Mouse (Mus musculus): ENCODE results near the gene Ets1.

Ets1 gene

DNA sequence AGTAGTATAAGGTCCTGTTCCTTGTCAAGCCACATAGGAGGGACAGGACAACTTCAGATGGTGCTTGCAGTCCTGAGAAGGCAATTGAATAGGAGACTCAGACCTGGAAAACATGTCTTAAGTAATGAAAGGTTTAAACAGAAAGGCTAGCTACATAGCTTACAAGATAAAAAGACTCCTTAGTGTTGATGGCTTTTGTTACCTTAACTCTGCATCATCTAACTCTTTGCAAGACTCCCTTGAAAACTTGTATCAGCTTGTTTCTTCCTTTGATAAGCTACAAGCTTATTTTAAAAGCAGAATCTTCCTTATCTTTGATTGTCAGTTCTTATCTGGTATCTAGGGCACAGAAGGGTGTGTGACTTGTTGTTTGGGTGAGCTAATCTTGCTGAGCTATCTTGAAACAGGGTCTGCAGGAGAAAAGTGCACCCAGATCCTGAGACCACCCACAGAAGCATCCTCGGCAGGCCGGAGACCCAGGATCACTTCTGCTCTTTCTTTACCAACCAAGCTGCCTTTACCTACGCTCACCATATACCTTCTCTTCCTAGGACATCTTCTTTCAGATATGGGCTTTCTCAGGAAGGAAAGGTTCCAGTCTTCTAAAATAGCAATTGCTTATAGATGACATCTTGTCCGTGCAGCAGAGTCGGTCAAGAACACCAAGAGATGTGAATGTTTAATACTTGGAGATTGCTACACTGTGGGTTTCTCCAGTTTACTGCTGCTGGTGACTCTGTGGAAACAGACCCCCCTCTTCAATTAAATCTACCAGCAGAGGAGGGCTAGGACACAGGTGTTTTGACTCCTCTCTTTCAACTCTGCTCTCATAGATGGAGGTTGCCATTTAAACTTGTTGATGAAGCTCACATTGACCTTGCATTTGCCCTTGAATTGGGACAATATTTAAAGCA lies 19.2 kb upstream of the Ets1 start:
- no peak for DNase-seq

DNA sequence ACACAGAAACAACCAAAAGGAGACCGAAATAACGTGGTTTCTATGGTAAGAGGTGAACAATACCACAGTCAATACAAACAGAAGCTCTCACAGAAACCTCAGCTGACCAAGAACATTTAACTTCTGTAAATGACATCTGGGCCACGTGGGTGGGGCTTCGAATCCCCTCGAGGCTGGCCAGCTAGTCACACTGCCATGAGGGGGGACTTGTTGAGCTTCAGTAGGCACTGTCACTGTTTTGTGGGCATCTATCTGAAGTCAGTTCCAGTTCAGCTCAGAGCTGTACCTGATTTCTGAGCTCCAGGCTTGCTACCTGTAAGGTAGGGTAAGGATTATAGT lies 18.6 kb upstream of the Ets1 start:
- DNase-seq, result no peak

DNA sequence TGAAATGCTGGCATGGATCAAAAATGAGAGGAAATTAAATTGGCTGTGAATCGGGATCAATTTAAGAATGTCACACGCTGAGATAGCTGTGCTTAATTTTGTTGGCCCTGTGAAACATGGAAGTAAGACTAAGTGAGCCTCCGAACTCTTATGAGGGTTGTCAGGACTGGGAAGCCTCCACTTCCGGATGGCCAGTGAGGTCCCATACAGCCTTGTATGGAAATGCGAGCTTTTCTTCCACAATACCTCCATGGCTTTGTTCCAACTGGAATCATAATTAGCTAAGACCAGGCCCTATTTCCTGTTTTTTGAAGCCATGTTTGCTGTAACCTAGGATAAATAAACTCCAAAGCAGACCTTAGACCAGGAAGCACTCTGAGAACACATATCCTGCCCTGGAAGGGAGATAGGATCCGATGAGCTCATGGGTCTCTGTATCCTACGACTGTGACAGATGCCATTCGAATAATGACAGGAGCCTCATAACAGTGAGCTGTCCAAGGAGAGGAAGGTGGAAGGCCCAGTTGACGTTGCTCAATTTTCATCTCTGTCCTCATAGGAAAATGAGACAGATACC lies 17.4 kb upstream of the Ets1 start:
- no peak for DNase-seq

DNA sequence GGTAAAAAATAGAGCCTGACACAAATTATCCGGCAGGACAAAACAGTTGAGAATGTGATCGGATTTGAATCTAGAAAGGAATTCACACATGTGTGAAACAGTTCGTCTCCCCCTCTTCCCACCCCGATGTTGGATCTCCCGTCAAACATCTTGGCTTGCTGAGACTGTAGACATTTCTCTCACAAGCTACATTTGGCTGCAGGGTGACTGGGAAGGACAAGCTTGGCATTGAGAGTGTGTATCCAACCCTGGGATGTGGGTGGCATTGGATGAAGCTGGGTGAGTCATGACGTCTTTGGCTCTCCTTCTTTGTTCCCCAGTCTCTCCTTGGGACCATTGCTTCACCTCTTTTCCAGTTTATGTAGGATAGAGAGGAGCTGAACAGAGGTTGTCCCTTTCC lies 16.4 kb upstream of the Ets1 start:
- no peak for DNase-seq

DNA sequence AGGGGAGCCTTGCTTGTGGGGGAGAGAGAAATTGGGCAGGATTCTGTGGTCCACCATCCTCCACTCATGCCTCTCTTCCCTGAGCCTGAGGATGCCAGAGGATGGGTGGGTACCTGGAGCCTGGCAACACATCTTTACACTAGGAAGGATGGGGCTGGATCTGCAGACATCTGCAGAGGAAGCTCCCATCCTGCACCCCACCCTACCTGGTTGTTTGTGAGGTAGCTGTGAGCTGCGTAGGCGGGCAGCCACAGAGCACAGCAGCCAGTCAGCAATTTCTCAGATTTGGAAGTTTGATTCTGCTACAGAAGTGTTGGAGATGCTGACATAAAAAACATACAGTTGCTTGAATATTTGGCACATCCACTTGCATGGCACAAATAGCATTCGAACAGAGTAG lies 15.6 kb upstream of the Ets1 start:
- DNase-seq, result no peak

DNA sequence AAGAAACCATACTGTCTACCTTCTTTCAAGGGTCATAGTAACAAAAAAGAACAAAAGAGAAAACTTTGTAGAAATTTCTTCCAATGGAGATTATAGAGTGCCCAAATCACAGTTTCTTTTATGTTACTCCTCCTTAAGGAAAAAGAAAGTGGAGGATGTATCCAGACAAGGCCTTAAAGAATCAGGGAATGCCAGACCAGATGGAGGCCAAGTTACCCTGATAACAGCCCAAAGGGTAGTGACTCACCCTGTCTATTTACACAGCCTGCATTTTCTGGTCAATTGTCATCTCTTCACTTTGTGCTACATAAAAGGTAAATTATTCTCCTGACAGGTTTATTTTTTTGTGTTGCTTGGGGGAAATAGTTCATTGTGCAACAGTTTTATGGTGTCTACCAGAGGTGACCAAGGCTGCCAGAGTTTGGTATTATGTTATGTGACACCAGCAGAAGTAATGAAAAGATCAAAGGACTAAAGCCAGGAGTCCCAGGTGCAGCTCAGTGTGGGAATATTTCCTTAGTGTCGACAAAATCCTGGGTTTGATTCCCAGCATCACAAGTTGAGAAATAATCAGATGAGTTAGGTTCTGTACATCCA lies 6.5 kb upstream of the Ets1 start:
- DNase-seq, result no peak

DNA sequence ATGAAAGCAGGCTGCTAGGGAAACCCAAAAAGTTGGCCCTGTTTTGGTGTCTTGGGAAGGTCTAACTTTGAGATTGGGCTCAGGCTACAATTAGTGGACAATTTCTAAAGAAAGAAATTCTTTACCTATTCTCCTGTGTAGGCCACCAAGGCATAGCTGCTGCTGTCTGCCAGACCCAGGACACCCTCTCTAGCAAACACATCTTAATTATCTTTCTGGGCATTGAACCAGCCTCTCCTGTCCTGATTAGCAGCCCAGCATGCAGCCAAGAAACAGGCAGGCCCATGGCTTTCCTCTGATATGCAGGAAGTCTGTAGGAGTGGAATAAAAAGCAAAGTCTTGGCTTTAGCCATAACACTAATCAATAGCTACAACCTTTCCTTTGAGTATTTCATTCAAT lies 4.7 kb upstream of the Ets1 start:
- no peak for DNase-seq

DNA sequence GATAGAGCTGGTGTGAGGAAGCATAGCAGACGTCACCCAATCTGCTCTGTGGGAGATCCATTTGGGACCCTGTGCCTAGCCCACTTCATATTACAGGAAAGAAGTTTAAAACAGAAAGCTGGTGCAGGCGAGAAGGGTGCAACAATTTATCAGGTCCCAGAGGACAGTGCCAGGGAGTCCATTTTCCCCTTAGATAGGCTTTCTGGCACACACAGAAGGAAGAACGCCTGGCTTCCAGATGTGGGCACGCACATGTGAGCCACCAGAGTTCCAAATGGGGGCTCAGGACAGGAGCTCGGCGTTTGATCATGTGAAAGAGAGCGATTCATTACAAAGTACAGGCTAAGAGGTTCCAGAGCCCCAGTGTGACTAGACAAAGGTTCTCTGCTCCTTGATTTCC lies 3.8 kb upstream of the Ets1 start:
- DNase-seq, result no peak

DNA sequence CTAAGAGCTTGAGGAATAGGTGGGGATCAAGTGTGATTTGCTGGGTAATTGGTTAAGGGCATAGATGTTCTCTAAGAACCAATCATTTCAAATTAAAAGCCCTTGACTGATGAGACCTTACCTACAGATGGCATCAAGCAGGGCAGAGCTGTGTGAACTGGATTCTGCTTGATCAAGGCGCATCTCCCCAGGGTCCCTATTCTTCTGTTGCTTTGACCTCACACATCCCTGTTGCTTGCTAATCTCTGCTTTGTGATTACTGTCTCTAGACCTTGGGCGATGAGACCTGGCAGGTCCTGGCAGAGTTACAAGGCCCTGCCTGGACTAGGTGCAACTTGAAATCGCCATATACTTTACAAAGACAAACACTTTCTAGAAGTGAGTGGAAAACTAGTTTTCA lies 9.0 kb downstream of the Ets1 start:
- no peak for DNase-seq

DNA sequence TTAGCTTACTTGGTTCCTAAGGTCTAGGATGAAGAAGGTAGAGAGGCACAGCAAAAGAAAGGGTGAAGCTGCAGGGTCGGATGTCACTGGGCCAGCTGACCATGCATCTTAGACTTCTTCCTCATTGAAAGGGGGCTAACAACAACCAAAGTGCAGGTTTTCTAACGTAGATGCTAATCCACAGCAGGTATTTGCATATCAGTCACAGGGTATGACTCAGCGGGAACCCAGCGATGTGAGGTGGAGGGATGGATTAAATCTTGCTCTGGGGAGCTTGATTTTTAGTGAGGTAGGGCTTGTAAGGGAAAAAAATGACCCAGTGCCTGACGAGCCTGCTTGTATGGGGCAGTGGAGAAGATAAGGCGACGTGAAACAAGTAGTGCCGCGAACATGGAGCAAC lies 9.5 kb downstream of the Ets1 start:
- no peak for DNase-seq

DNA sequence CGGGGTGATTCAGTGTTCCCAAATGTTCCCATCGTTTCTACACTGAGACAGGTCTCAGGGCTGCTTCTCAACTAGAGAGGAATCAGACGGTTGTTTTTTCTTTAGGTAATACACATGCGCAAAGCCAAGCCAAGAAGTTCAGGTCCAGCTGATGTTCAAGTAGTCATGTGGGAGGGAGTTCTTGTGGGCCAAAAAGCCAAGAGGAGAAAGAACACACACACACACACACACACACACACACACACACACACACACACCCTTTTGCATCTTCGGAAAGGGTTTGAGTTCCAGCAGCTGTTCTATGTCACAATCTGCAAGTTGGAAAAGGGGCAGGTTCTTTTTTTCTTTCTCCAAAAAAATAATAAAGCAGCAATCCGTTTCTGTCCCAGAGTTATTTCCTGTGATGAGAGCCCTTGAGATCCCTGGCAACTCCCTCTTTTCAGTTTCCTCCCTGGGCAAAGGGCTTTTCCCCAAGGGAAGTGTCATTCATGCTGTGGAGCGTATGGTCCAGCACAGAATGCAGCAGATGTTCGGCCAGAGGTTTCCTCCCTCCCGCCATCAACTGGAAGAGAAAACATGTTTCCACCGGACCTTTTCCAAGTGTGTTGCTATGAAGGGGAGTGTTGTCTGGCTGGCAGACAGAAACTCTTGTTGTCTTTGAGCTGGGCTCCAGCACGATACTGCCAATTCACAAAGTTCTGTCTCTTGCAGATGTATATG lies 10.7 kb downstream of the Ets1 start:
- DNase-seq, result peak; percentile 72

DNA sequence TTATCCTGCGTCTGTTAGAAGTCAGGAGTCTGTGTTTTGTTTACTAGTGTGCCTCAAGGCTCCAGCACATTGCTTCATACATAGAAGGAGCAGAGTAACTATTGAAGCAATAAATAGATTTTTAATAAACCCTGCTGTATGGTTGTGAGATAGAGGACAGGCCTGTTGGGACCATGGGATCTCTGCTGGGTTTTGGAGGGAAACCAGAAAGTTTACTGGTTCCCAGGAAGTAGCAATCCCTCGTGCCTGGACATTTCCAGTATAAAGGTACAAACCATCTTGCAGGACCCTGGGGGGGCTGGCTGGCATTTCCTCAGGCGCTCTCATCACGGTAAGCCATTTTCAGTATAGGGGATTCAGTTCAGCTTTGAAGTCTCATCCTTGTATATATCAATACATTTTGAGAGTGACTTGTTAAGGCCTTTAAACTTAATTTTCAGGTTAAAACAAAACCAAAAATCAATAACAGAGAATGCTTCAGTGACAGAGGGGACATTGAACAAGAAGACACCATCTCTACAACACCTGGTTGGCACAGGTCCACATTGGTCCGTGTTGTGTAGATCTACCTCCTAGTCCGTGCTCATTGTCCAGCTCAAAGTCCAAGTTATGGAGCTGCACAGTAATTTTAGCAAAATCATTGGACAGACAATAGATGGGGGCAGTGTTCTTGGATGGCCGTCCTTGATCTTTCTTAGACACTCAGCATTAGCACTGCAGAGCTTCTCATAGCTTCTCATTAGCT lies 11.7 kb downstream of the Ets1 start:
- DNase-seq, result no peak

DNA sequence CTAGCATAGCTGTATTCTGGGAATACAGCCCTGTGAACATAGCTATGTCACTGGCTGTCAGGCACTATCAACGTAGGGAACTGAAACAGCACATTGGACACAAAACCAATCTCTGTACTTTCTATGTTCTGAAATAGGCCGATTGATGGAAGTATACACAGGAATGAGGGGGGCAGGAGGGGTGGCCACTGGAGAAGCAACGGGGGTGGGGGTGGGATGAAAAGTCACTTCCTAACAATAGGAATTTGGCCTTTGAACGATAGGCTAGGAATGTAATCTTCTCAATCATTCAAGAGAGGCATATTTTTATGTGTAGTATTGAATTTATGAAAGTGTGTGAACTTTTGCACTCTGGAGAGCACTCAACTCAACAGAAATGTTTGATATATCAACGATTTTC lies 12.3 kb downstream of the Ets1 start:
- DNase-seq, result no peak

DNA sequence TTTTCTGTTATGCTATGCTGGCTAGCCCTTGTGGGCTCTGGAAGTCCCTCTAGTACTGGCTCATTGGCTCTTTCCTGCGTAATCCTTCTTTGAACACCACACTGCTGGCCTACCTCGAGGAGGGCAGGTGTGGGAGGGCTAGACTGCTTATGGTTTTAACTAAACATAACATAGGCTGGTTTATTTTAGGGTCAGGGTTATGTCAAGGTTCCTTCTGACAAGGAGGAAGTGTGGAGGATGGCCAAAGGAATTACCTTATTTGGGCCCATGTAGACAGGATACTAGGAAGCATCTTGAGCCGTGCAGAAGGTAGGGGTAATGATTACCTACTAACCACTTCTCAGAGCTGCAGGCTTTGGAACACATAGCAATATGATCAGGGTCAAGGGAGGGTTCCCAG lies 14.7 kb downstream of the Ets1 start:
- no peak for DNase-seq

DNA sequence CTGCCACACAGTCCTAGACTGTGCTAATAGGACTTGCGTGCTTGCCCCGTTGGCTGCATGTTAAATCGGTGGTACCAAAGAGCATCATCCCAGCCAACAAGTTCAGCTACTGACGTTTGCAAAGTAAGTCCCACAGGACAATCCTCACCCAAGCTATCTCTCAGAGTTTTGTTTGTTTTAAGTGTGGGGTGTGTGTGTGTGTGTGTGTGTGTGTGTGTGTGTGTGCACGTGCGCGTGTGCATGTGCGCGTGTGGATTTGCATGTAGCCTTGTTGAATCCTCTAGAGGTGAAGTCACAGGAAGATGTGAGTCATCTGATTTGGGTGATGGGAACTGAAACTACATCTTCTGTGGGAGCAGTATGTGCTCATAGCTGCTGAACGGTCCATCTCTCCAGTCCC lies 16.1 kb downstream of the Ets1 start:
- no peak for DNase-seq

DNA sequence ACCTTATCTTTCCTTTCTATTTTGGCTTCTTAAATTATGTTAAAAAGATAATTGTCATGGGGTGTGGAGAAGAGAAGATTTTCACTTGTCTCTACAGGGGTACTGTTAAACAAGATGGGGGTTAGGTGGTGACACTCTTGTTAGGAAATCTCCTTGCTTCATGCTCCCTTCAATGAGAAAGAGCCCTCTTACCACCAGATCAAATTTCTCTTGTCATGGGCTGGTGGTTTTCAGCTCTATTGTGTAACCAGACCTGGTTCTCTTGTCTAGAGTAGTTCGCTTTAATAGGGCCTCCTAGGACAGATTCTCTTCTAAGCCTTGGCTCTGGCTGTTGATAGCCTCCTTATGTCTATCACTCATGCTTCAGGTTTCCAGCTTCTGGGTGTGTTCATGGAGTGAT lies 18.3 kb downstream of the Ets1 start:
- DNase-seq, result no peak

DNA sequence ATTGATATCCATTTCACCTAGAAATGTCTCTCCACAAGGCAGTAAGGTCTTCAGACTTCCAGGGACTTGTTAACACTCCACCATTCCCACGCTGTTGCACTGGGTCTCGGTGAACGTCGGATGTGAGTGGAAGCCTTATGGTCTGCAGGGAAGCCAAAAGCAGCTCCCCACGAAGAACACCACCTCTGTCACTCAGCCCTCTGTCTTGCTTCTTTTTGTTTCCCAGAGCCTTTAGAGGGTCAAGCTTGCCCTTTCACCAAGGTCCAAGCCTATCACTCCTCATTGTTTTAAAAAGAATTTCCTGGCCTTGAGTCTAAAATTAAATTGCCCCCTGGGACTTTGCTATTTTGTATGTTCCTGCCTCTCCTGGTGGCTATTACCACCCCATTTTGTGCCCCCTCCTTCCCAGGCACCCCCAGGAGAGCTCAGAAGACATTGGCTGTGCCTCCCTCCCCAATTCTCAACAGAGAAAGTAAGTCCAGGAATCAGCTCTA lies 20.4 kb downstream of the Ets1 start:
- DNase-seq, result no peak

DNA sequence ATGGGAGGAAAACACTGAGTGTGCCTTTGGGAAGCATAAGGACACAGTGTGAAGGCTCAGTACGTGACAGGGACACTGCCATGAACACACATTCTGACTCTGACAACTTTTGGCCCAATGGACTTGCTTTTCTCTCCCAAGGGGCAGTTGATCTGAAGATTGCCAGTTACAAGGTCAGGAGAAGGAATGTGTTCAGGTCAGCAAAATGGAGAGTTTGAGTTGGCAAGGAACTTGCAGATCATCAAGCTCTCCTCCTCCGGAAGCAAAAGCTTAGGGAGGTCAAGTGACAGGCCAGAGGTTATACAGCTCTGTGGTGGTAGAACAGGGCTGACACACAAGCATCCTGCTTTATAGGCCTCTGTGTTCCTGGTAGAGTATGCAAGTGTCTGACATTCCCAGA lies 21.1 kb downstream of the Ets1 start:
- peak; percentile 74 for DNase-seq

DNA sequence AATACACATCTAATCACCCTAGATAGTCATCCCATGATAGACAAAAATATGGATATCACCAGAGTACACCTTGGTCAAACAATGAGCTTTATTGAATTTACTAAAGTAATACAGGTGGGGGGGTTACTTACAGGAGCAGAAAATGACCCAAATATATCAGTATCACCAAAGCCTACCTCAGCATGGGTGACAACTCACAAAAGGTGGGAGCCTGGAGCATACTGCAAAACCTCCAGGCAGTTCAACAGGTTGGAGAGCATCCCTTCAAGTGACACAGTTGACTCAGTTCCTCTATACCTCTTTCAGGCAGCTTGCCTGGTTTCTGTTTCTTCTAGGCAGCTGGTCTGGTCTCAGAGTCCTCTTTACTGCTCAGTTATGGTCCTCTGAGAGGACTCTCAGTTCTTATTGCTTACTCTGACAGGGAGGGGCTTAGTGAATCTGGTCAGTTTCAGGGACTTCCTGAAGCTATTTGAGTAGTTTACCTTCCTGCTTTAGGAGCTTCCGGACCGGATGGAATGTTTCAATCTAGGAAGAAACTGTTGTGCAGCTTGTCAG lies 24.5 kb downstream of the Ets1 start:
- no peak for DNase-seq

DNA sequence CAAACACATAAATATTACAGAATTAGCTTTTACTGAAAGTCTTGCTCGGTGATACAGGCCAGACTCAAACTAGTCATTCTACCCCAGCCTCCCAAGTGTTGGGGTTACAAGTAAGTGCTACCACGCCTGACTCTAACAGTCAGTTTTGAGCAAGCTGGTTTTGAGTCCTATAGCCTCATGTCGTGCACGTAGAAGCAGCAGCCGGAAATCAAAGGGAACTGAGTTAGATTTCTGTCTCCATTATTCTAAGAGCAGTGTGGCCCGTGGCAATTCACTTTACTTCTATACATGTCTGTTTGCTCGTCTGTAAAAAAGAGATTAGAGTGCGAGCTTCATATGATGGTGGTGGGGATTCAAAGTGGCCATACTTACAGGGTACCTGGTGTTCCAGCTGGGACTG lies 25.1 kb downstream of the Ets1 start:
- no peak for DNase-seq

DNA sequence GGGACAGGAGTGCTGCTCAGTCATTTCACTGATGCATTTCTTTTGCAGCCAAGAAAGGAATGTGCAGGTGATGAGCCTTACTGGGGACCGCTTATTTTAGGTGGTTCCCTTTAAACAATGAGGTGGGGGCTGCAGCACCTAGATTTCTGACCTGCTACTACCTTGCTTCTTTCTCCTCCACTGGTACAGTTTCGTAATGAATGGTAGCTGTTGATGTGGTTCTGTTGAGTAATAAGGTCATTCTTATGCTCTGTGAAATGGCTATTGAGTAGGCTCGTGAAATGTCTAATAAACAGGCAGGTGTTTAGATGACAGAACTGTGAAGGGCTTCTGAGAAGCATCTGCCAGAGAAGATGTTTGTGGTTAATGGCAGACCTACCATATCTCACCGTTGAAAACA lies 25.5 kb downstream of the Ets1 start:
- DNase-seq, result no peak

All from kidney, adult 9 months (tissue).